Mouse (Mus musculus) forebrain, embryonic 11.5 days (tissue): ENCODE results near the gene Dok3. TPM values are rescaled to one million over a fixed set of nuclear protein-coding genes. Genes with fewer than 3 reads are reported as not detected.
A peak's percentile ranks its signal among the peaks of the same experiment; 100 is the strongest.

Experiments
- ATAC-seq: fragments of 200-750 bp; cut with Nextera tagmentation; replicated peaks from 2 replicates; pipeline ENCODE4 v1.8.0; 2017; ENCODE audit warnings: moderate TSS enrichment; ENCODE audit not compliant: low FRiP score
- DNase-seq: peaks from one replicate; pipeline ENCODE4 v3.0.0-alpha.2; 2017; ENCODE audit warnings: low spot score
- H3K27ac ChIP-seq: fragments of 300-500 bp; sonication (generic); 2 replicates; pipeline ENCODE4 v1.5.1; 2014; ENCODE audit warnings: low read depth, low read length
- H3K27me3 ChIP-seq: fragments of 300-500 bp; sonication (generic); 2 replicates; pipeline ENCODE4 v1.6.1; 2014; ENCODE audit warnings: mild to moderate bottlenecking, low read length, mixed read lengths; ENCODE audit not compliant: control insufficient read depth, insufficient read depth
- H3K36me3 ChIP-seq: fragments of 300-500 bp; sonication (generic); 2 replicates; pipeline ENCODE4 v1.6.1; 2014; ENCODE audit warnings: mild to moderate bottlenecking, low read length, moderate library complexity, mixed read lengths; ENCODE audit not compliant: control insufficient read depth, insufficient read depth
- H3K4me1 ChIP-seq: fragments of 300-500 bp; sonication (generic); replicated peaks from 2 replicates; pipeline ENCODE4 v1.6.1; 2014; ENCODE audit warnings: low read length, mixed read lengths; ENCODE audit not compliant: control insufficient read depth, insufficient read depth
- H3K4me2 ChIP-seq: fragments of 300-500 bp; sonication (generic); 2 replicates; pipeline ENCODE4 v1.6.1; 2014; ENCODE audit warnings: low read depth, mild to moderate bottlenecking, low read length, moderate library complexity, mixed read lengths; ENCODE audit not compliant: severe bottlenecking
- H3K4me3 ChIP-seq: fragments of 300-500 bp; sonication (generic); 2 replicates; pipeline ENCODE4 v1.5.1; 2014; ENCODE audit warnings: low read depth, low read length
- H3K9ac ChIP-seq: fragments of 300-500 bp; sonication (generic); 2 replicates; pipeline ENCODE4 v1.6.1; 2014; ENCODE audit warnings: low read length
- H3K9me3 ChIP-seq: fragments of 300-500 bp; sonication (generic); 2 replicates; pipeline ENCODE4 v1.6.1; 2016; ENCODE audit warnings: low read length, mixed read lengths; ENCODE audit not compliant: control insufficient read depth
- WGBS: fragments of 180-500 bp; shearing (Covaris S2); extraction: QIAGEN DNeasy Blood & Tissue Kit; methylation state at CpG from one replicate; pipeline ENCODE4 v1.1.7; 2014; 5-methylcytosine and 5-hydroxymethylcytosine counted together
- polyA plus RNA-seq: library from polyadenylated mRNA; unstranded; fragments of >200 nt; fragmentation: Nextera tagmentation; extraction: Ambion mirVana; gene quantifications from 2 replicates; pipeline ENCODE4 v1.2.1, GENCODE M21; 2014

Gene Dok3
- polyA plus RNA-seq, 1 experiment from 2014 or later, result 3.9 TPM

- peaks cover 13% of the 10 kb centered on the region for H3K4me1 ChIP-seq
- no peak overlapping the region for H3K4me2 ChIP-seq
- H3K27me3 ChIP-seq, result no peaks in the 10 kb centered on the region
- ATAC-seq (no peak; the same call in 1 of the 2 replicates), DNase-seq (no peak)
- WGBS, result 25% methylated on average over 18 of the region's 18 CpGs
- no peak overlapping the region for H3K4me3 ChIP-seq
- no peaks in the 10 kb centered on the region; the same call in 1 of the 2 replicates for H3K36me3 ChIP-seq
- peak overlapping the region; percentile 10; the same call in 1 of the 2 replicates for H3K9ac ChIP-seq
- no peaks in the 10 kb centered on the region for H3K9me3 ChIP-seq
- no peak overlapping the region for H3K27ac ChIP-seq
Measured at GRCm38 (mm10) chr13:55494883-55495621, 34.0 kb downstream of the Dok3 start.

DNA sequence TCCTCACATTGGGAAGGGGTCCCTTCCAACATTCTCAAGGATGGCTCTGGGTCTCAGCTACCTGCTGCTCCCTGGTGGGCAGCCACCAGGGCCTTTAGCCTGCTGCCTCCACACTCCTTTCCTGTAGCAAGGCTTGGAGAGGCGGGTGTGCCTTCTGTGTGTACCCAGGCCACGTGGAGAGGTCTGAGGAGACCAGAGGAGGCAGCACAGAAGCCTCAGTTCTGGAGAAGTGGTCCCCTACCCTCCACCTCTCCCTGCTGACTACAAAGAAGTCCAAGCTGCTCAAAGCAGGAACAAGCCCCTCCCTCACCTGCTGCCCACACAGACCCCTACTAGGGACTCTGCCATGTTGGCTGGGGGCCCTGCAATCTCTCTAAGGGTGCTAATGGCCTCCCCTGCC is 34.8 kb downstream of the Dok3 start:
- H3K9ac ChIP-seq, result no peak overlapping the region
- H3K27me3 ChIP-seq, result no peaks in the 10 kb centered on the region
- DNase-seq (no peak), ATAC-seq (peak; percentile 23; the same call in 1 of the 2 replicates)
- H3K9me3 ChIP-seq, result no peaks in the 10 kb centered on the region
- no peak overlapping the region for H3K4me3 ChIP-seq
- H3K36me3 ChIP-seq, result no peaks in the 10 kb centered on the region; the same call in 1 of the 2 replicates
- H3K27ac ChIP-seq, result no peak overlapping the region
- no peak overlapping the region for H3K4me2 ChIP-seq
- peaks cover 13% of the 10 kb centered on the region for H3K4me1 ChIP-seq
- 30% methylated on average over 2 of the region's 2 CpGs for WGBS

DNA sequence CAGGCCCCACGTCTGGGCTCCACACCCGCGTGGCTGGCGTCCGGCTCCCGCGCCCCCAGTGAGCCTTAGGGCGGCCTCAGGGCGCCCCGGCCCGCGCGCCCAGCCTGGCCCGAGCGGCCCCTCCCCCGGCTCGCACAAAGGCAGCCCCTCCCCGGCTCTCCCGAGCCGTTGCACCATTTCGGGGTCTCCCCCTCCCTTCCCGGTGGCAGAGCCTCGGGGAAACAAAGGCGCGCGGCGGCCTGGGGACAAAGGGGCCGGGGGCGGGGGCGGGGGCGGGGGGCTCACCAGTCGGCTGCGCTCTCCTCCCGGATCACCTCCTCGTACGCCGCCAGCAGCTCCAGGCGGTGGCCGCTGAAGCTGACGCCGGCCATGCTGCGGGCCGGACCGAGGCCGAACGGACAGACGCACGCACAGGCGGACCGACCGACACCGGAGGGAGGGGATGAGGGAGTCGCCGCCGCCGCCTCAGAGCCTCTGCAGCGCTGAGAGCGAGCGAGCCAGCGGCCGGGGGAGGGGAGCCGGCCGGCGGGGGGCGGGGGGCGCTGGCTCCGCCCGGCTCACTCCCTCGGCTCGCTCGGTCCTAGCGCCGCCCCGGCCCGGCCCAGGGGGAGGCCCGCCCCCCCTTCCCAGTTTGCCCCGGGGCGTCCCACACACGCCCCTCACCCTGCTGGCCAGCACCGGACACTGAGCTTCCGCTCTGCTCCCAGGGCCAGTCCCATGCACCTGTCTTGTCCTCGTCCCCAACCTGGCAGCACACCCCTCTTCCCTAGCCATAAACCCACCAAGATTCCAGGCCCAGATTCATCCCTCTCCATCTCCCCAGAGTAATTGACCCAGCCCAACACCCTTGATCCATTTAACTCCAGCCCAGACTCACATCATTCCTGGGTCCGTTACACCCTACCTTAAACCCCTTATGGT is 41.3 kb downstream of the Dok3 start, which contains the start of gene Dbn1:
Gene Dbn1 (minus strand): TSS at position 534 of the 921 bp plus-strand sequence.
- peak; percentile 90 for DNase-seq
- Histone ChIP-seq H3K9me3 (no peaks in the 10 kb centered on the region), H3K4me3 (peak within 1 kb of the TSS; percentile 95), H3K4me1 (peaks cover 26% of the 10 kb centered on the region), H3K36me3 (no peaks in the 10 kb centered on the region), H3K9ac (peak within 1 kb of the TSS; percentile 100), H3K27me3 (no peaks in the 10 kb centered on the region), H3K4me2 (peak within 1 kb of the TSS; percentile 95), H3K27ac (peak within 1 kb of the TSS; percentile 98)
- WGBS, result under 1% methylated on average over 53 of the region's 83 CpGs
- peak; percentile 76 for ATAC-seq

DNA sequence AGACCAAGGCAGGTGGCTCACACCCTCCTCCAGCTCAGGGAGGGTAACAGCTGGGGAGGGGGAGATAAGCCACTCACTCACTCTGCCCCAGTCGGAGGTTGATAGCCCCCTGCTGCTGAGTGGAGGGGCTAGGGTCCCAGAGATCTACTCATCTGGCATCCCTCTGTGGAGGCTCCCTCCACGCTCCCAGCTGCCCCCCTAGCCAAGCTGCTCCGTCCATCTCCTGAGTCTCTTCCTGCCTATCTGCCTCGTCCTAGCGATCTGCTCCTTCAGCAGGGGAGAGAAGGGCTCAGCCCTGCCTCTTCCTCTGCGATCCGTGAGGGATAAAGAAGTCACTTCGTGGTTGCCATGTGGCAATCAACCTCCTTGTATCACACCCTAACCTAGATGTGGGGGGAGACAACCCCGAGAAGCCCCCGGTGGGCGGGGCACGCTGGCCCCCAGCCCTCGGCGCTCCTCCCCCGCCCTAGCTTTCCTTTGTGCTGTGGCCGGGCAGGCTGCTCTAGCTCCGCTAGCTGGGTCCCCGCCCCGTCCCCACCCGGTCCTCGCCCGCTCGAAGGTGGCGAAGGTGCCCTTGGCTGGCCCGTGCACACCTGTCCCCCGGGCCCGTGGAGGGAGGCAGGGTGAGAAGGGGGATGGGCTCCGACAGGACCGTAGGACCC is 42.0 kb downstream of the Dok3 start:
- H3K4me1 ChIP-seq, result peaks cover 26% of the 10 kb centered on the region
- H3K9me3 ChIP-seq, result no peaks in the 10 kb centered on the region
- H3K9ac ChIP-seq, result peak overlapping the region; percentile 100
- WGBS, result under 1% methylated on average over 29 of the region's 29 CpGs
- DNase-seq (no peak), ATAC-seq (peak; percentile 55)
- H3K4me2 ChIP-seq, result peak overlapping the region; percentile 95
- no peaks in the 10 kb centered on the region for H3K27me3 ChIP-seq
- peak overlapping the region; percentile 95 for H3K4me3 ChIP-seq
- peak overlapping the region; percentile 98 for H3K27ac ChIP-seq
- peaks cover 5% of the 10 kb centered on the region; the same call in 1 of the 2 replicates for H3K36me3 ChIP-seq

GRCm38 (mm10) chr13:55486029-55486794 is 42.9 kb downstream of the Dok3 start:
- H3K4me1 ChIP-seq, result peaks cover 26% of the 10 kb centered on the region
- no peaks in the 10 kb centered on the region for H3K27me3 ChIP-seq
- ATAC-seq (no peak), DNase-seq (peak; percentile 73)
- peak overlapping the region; percentile 100 for H3K9ac ChIP-seq
- H3K27ac ChIP-seq, result peak overlapping the region; percentile 98
- WGBS, result 40% methylated on average over 14 of the region's 14 CpGs
- peaks cover 10% of the 10 kb centered on the region; the same call in 1 of the 2 replicates for H3K36me3 ChIP-seq
- H3K9me3 ChIP-seq, result no peaks in the 10 kb centered on the region
- peak overlapping the region; percentile 95 for H3K4me2 ChIP-seq
- H3K4me3 ChIP-seq, result peak overlapping the region; percentile 95

DNA sequence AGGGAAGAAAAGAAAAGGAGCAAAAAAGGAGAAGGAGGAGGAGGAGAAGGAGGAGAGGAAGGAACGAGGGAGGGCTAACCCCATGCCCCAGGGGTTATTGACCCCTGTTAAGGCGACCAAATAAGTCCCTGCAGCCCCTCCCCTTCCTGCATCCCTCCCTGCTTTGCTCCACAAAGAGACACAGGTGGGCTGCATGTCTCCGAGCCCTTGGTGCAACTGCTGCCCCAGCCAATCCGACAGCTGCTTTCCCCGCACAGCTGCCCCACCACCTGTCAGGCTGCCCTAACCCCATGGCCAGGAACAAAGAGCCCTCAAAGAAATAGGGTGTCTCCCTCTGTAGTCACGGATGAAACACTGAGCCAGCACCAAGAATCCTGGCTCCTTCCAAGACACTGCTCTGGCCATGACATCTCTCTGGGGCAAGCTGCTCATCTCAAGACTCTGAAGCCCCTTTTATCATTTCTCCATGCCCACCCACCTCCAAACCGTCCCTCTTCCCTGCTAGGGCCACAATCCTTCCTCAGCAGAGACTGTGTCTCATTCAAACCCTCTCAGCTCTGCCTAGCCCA is 44.5 kb downstream of the Dok3 start:
- Histone ChIP-seq H3K4me1 (peaks cover 26% of the 10 kb centered on the region), H3K27me3 (no peaks in the 10 kb centered on the region), H3K36me3 (peaks cover 25% of the 10 kb centered on the region), H3K4me3 (peak overlapping the region; percentile 95), H3K4me2 (peak overlapping the region; percentile 95), H3K9me3 (no peaks in the 10 kb centered on the region), H3K27ac (peak overlapping the region; percentile 82), H3K9ac (peak overlapping the region; percentile 4)
- WGBS, result 23% methylated on average over 7 of the region's 7 CpGs
- ATAC-seq (no peak), DNase-seq (no peak)

- ATAC-seq, result peak; percentile 68
- H3K9me3 ChIP-seq, result no peaks in the 10 kb centered on the region
- peaks cover 28% of the 10 kb centered on the region for H3K36me3 ChIP-seq
Measured at GRCm38 (mm10) chr13:55483593-55483992, 45.5 kb downstream of the Dok3 start.

More at GRCm38 (mm10) chr13:55483593-55483992, 45.5 kb downstream of the Dok3 start:
- Histone ChIP-seq H3K9ac (peak overlapping the region; percentile 4; the same call in 1 of the 2 replicates), H3K4me1 (peaks cover 26% of the 10 kb centered on the region), H3K27me3 (no peaks in the 10 kb centered on the region), H3K4me2 (peak overlapping the region; percentile 95), H3K4me3 (peak overlapping the region; percentile 95), H3K27ac (peak overlapping the region; percentile 82)
- 20% methylated on average over 15 of the region's 15 CpGs for WGBS
- DNase-seq, result peak; percentile 87
